Mouse (Mus musculus) MEL (cell line): Measurements from ENCODE around the gene Myh3. TPM values are rescaled to one million over a fixed set of nuclear protein-coding genes. Genes with fewer than 3 reads are reported as not detected.

ENCODE experiments used
- DNase-seq: peaks from one replicate; pipeline ENCODE4 v3.0.0; 2011; ENCODE audit warnings: low read depth, low spot score
- H3K27ac ChIP-seq: 2 replicates; pipeline ENCODE4 v1.5.1; 2012; ENCODE audit warnings: low read depth, mild to moderate bottlenecking, control low read depth, low read length, moderate library complexity; ENCODE audit not compliant: control insufficient read depth
- H3K27me3 ChIP-seq, 2 experiments: fragments of 150-350 bp in 1 of 2; sonication (generic) in 1 of 2; 2 replicates each; pipeline ENCODE4 v1.6.1; 2012; ENCODE audit warnings: low read length in 2 of 2, mild to moderate bottlenecking in 2 of 2, improper control_type of control experiment in 1 of 2, moderate library complexity in 1 of 2; ENCODE audit not compliant: insufficient read depth in 2 of 2, control insufficient read depth in 1 of 2
- H3K36me3 ChIP-seq, 2 experiments: 2 replicates each; pipeline ENCODE4 v1.6.1; 2012 to 2014; ENCODE audit warnings: low read length in 2 of 2, improper control_type of control experiment in 1 of 2, inconsistent platforms in 1 of 2, mild to moderate bottlenecking in 1 of 2; ENCODE audit not compliant: insufficient read depth in 2 of 2, control insufficient read depth in 1 of 2
- H3K4me1 ChIP-seq, 2 experiments: fragments of 150-350 bp in 1 of 2; sonication (generic) in 1 of 2; 2 replicates each; pipeline ENCODE4 v1.6.1; 2012; ENCODE audit warnings: low read length in 2 of 2, improper control_type of control experiment in 1 of 2, mild to moderate bottlenecking in 1 of 2; ENCODE audit not compliant: insufficient read depth in 2 of 2, control insufficient read depth in 1 of 2
- H3K4me3 ChIP-seq, 2 experiments: fragments of 150-350 bp in 1 of 2; sonication (generic) in 1 of 2; 2 replicates each; pipeline ENCODE4 v1.5.1; 2012; ENCODE audit warnings: low read depth in 2 of 2, low read length in 2 of 2, mild to moderate bottlenecking in 2 of 2, moderate library complexity in 2 of 2, control low read depth in 1 of 2, improper control_type of control experiment in 1 of 2; ENCODE audit not compliant: control insufficient read depth in 1 of 2, insufficient read depth in 1 of 2
- H3K79me2 ChIP-seq: 2 replicates; pipeline ENCODE4 v1.6.1; 2012; ENCODE audit warnings: mild to moderate bottlenecking, low read length, moderate library complexity; ENCODE audit not compliant: control insufficient read depth, poor library complexity, insufficient read depth
- H3K9ac ChIP-seq: 2 replicates; pipeline ENCODE4 v1.6.1; 2012; ENCODE audit warnings: low read depth, mild to moderate bottlenecking, control low read depth, low read length, moderate library complexity; ENCODE audit not compliant: control insufficient read depth, poor library complexity, severe bottlenecking
- H3K9me3 ChIP-seq: fragments of 150-350 bp; sonication (generic); replicated peaks from 2 replicates; pipeline ENCODE4 v1.6.1; 2012; ENCODE audit warnings: mild to moderate bottlenecking, low read length, improper control_type of control experiment, moderate library complexity; ENCODE audit not compliant: insufficient read depth
- BHLHE40 ChIP-seq: IDR thresholded peaks from 2 replicates; pipeline ENCODE4 v1.6.1; 2012; ENCODE audit warnings: low read depth, mild to moderate bottlenecking, inconsistent platforms, low read length, improper control_type of control experiment, borderline replicate concordance
- CHD2 ChIP-seq: IDR thresholded peaks from 2 replicates; pipeline ENCODE4 v1.6.1; 2011; ENCODE audit warnings: low read length, improper control_type of control experiment
- E2F4 ChIP-seq: IDR thresholded peaks from 2 replicates; pipeline ENCODE4 v1.6.1; 2011; ENCODE audit warnings: low read depth, low read length, improper control_type of control experiment, borderline replicate concordance
- EP300 ChIP-seq, 2 experiments: IDR thresholded peaks; 2 replicates each; pipeline ENCODE4 v1.6.1; 2011; ENCODE audit warnings: improper control_type of control experiment in 2 of 2, low read length in 2 of 2, low read depth in 1 of 2, mild to moderate bottlenecking in 1 of 2
- ETS1 ChIP-seq: IDR thresholded peaks from 2 replicates; pipeline ENCODE4 v1.6.1; 2012; ENCODE audit warnings: low read depth, mild to moderate bottlenecking, inconsistent platforms, low read length, improper control_type of control experiment, moderate library complexity
- GABPA ChIP-seq: IDR thresholded peaks from 2 replicates; pipeline ENCODE4 v1.6.1; 2012; ENCODE audit warnings: low read depth, mild to moderate bottlenecking, inconsistent platforms, low read length, improper control_type of control experiment, moderate library complexity
- GATA1 ChIP-seq: IDR thresholded peaks from 2 replicates; pipeline ENCODE4 v1.6.1; 2011; ENCODE audit warnings: low read depth, low read length, improper control_type of control experiment
- JUND ChIP-seq: IDR thresholded peaks from 2 replicates; pipeline ENCODE4 v1.6.1; 2011; ENCODE audit warnings: low read depth, mild to moderate bottlenecking, improper control_type of control experiment, low read length
- MAFK ChIP-seq: IDR thresholded peaks from 2 replicates; pipeline ENCODE4 v1.6.1; 2011; ENCODE audit warnings: low read depth, mild to moderate bottlenecking, low read length, improper control_type of control experiment, borderline replicate concordance
- MAX ChIP-seq: IDR thresholded peaks from 2 replicates; pipeline ENCODE4 v1.6.1; 2011; ENCODE audit warnings: low read length, improper control_type of control experiment
- MEF2A ChIP-seq: IDR thresholded peaks from 2 replicates; pipeline ENCODE4 v1.6.1; 2014; ENCODE audit warnings: low read depth, mild to moderate bottlenecking, inconsistent platforms, low read length, improper control_type of control experiment; ENCODE audit not compliant: poor library complexity, insufficient replicate concordance, severe bottlenecking; ENCODE audit errors: extremely low read depth
- MYC ChIP-seq: IDR thresholded peaks from 2 replicates; pipeline ENCODE4 v1.6.1; 2011; ENCODE audit warnings: low read depth, mild to moderate bottlenecking, low read length, improper control_type of control experiment, moderate library complexity
- POLR2A ChIP-seq, 2 experiments: IDR thresholded peaks; 2 replicates each; pipeline ENCODE4 v1.6.1; 2011 to 2012; ENCODE audit warnings: low read length in 2 of 2, mild to moderate bottlenecking in 2 of 2, control low read depth in 1 of 2, improper control_type of control experiment in 1 of 2, low read depth in 1 of 2, moderate library complexity in 1 of 2; ENCODE audit not compliant: control insufficient read depth in 1 of 2, insufficient read depth in 1 of 2, poor library complexity in 1 of 2
- RAD21 ChIP-seq: IDR thresholded peaks from 2 replicates; pipeline ENCODE4 v1.6.1; 2011; ENCODE audit warnings: mild to moderate bottlenecking, low read depth, low read length, improper control_type of control experiment
- TCF12 ChIP-seq: IDR thresholded peaks from 2 replicates; pipeline ENCODE4 v1.6.1; 2014; ENCODE audit warnings: low read depth, mild to moderate bottlenecking, inconsistent platforms, low read length, improper control_type of control experiment, moderate library complexity
- ZMIZ1 ChIP-seq: IDR thresholded peaks from 2 replicates; pipeline ENCODE4 v1.6.1; 2012; ENCODE audit warnings: low read depth, mild to moderate bottlenecking, inconsistent platforms, low read length, improper control_type of control experiment, moderate library complexity
- ZNF384 ChIP-seq: IDR thresholded peaks from 2 replicates; pipeline ENCODE4 v1.6.1; 2012; ENCODE audit warnings: low read depth, mild to moderate bottlenecking, inconsistent platforms, low read length, improper control_type of control experiment
- polyA plus RNA-seq, 2 experiments: library from polyadenylated mRNA; stranded (reverse) in 1 of 2; unstranded in 1 of 2; fragments of >175 nt in 1 of 2; fragments of >200 nt in 1 of 2; gene quantifications; 2 replicates each; pipeline versions ENCODE4 v1.2.1 to v1.2.4; 2012; ENCODE audit warnings: low replicate concordance in 2 of 2, low read depth in 1 of 2; ENCODE audit not compliant: insufficient read length in 2 of 2, insufficient read depth in 1 of 2, missing spikeins in 1 of 2
- total RNA-seq: library from RNA; depleted of rRNA; stranded (reverse); fragments of 300-350 nt; gene quantifications from 2 replicates; pipeline ENCODE4 v1.2.3, GENCODE M21; 2012; rRNA removed

Myh3 gene
- total and polyA plus RNA-seq, 3 experiments: 0.81 to 1.7 TPM; not detected in 1

DNA sequence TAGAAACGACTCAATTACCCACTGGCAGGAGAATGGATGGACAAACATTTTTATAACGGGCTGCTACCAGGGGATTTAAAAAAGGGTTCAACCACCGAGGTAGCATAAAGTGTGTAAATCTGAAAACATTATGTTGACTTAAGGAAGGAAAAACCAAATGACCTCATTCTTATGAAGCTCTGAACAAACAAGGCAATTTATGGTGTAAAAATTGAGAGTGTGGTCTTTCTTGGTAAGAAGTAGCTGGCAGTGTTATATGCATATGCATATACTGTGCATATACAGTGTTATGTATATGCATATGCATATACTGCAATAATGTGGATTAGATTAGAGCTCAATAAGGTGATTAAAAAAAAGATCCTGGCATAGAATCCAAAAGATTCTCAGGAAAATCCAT, 73.1 kb downstream of the Myh3 start:
- TF ChIP-seq ZMIZ1: no peak
- no peak for TF ChIP-seq E2F4
- no peak for TF ChIP-seq MAX
- no peak for TF ChIP-seq ZNF384
- TF ChIP-seq MAFK: no peak
- no peak for TF ChIP-seq MYC
- TF ChIP-seq JUND: no peak
- no peak for TF ChIP-seq CHD2
- no peak for TF ChIP-seq TCF12
- TF ChIP-seq BHLHE40: no peak
- TF ChIP-seq GATA1: no peak
- no peak for TF ChIP-seq POLR2A (IDR thresholded peaks at IDR 0.05; ENCODE audit: control insufficient read depth in 1 of 2, insufficient read depth in 1 of 2, low read depth in 1 of 2, low read length in 2 of 2, poor library complexity in 1 of 2)
- no peak for TF ChIP-seq EP300 (IDR thresholded peaks at IDR 0.05; ENCODE audit: low read depth in 1 of 2, low read length in 2 of 2)
- TF ChIP-seq RAD21: no peak
- no peak for TF ChIP-seq ETS1
- no peak for TF ChIP-seq GABPA
- no peak for TF ChIP-seq MEF2A
- Histone ChIP-seq H3K36me3 (no peaks in the 10 kb centered on the region), H3K27ac (no peak overlapping the region), H3K79me2 (no peaks in the 10 kb centered on the region), H3K4me3 (no peak overlapping the region), H3K9ac (no peak overlapping the region), H3K9me3 (no peaks in the 10 kb centered on the region), H3K4me1 (no peaks in the 10 kb centered on the region), H3K27me3 (no peaks in the 10 kb centered on the region; a peak in 2 of 4 replicates)
- DNase-seq: no peak

Other genes with a start within 250 kb of the Myh3 start
- gene Pirt, start 166.3 kb upstream of the Myh3 start, total RNA-seq: not detected in 2 replicates
- gene Pirt, start 166.3 kb upstream of the Myh3 start, polyA plus RNA-seq: not detected
- not detected in 2 replicates for gene Tmem238l, start 121.7 kb upstream of the Myh3 start, total RNA-seq
- gene Tmem238l, start 121.7 kb upstream of the Myh3 start, polyA plus RNA-seq: not detected
- gene Tmem220, start 53.1 kb upstream of the Myh3 start, total RNA-seq: 0.23 and 0.35 TPM in 2 replicates
- under 1 TPM in 1 of 2 experiments, not detected in 1; 0.99 TPM for gene Tmem220, start 53.1 kb upstream of the Myh3 start, polyA plus RNA-seq
- 23.0 and 27.8 TPM in 2 replicates for gene Adprm, start 25.7 kb upstream of the Myh3 start, total RNA-seq
- gene Adprm, start 25.7 kb upstream of the Myh3 start, polyA plus RNA-seq: 100 to 1,000 TPM in 1 of 2 experiments, 10 to 100 TPM in 1; 19.7 to 531 TPM
- 29.8 and 32.9 TPM in 2 replicates for gene Sco1, start 25.6 kb upstream of the Myh3 start, total RNA-seq
- gene Sco1, start 25.6 kb upstream of the Myh3 start, polyA plus RNA-seq: 10 to 100 TPM in 1 of 2 experiments, not detected in 1; 14.1 TPM
- not detected in 2 replicates for gene Myh2, start 92.7 kb downstream of the Myh3 start, total RNA-seq
- gene Myh2, start 92.7 kb downstream of the Myh3 start, polyA plus RNA-seq: not detected
- not detected in 2 replicates for gene Myh1, start 121.8 kb downstream of the Myh3 start, total RNA-seq
- gene Myh1, start 121.8 kb downstream of the Myh3 start, polyA plus RNA-seq: not detected
- gene Myh4, start 159.7 kb downstream of the Myh3 start, total RNA-seq: not detected in 2 replicates
- not detected for gene Myh4, start 159.7 kb downstream of the Myh3 start, polyA plus RNA-seq
- not detected in 2 replicates for gene Myh8, start 198.8 kb downstream of the Myh3 start, total RNA-seq
- gene Myh8, start 198.8 kb downstream of the Myh3 start, polyA plus RNA-seq: not detected
- not detected in 2 replicates for gene Myh13, start 243.4 kb downstream of the Myh3 start, total RNA-seq
- not detected for gene Myh13, start 243.4 kb downstream of the Myh3 start, polyA plus RNA-seq